Mouse (Mus musculus) bone marrow, adult 2 months (tissue): ENCODE data around the gene Mrpl39. TPM values are rescaled to one million over a fixed set of nuclear protein-coding genes. Genes with fewer than 3 reads are reported as not detected.
A peak's percentile ranks its signal among the peaks of the same experiment; 100 is the strongest.

Source experiments
- H3K27ac ChIP-seq: fragments of 200-500 bp; 2 replicates; pipeline ENCODE4 v1.5.1; 2012; ENCODE audit warnings: low read depth, mild to moderate bottlenecking, control low read depth, inconsistent platforms, low read length; ENCODE audit not compliant: control insufficient read depth, poor library complexity, insufficient read depth
- H3K4me1 ChIP-seq: fragments of 200-500 bp; 2 replicates; pipeline ENCODE4 v1.6.1; 2011; ENCODE audit warnings: low read length; ENCODE audit not compliant: control insufficient read depth, insufficient read depth
- H3K4me3 ChIP-seq: fragments of 200-500 bp; replicated peaks from 2 replicates; pipeline ENCODE3; 2011; ENCODE audit warnings: mild to moderate bottlenecking, low read depth, low read length, control low read depth; ENCODE audit not compliant: control insufficient read depth
- CTCF ChIP-seq: fragments of 200-500 bp; IDR thresholded peaks from 2 replicates; pipeline ENCODE4 v1.5.1; 2011; ENCODE audit warnings: low read length, control low read depth; ENCODE audit not compliant: control insufficient read depth, insufficient read depth
- POLR2A ChIP-seq: fragments of 200-500 bp; IDR thresholded peaks from 2 replicates; pipeline ENCODE4 v1.6.1; 2011; ENCODE audit warnings: low read depth, mild to moderate bottlenecking, control low read depth, low read length, borderline replicate concordance; ENCODE audit not compliant: control insufficient read depth
- WGBS: fragments of 180-500 bp; shearing (Covaris S2); methylation state at CpG from one replicate; pipeline ENCODE4 v1.1.7; 2018; 5-methylcytosine and 5-hydroxymethylcytosine counted together
- polyA plus RNA-seq: library from polyadenylated mRNA; stranded (reverse); fragments of >200 nt; gene quantifications from 2 replicates; pipeline ENCODE4 v1.2.4, GENCODE M21; 2011; ENCODE audit warnings: low replicate concordance; ENCODE audit not compliant: missing spikeins, insufficient read depth, insufficient read length

Mrpl39 gene
- polyA plus RNA-seq, 1 experiment = 14.5 TPM

DNA sequence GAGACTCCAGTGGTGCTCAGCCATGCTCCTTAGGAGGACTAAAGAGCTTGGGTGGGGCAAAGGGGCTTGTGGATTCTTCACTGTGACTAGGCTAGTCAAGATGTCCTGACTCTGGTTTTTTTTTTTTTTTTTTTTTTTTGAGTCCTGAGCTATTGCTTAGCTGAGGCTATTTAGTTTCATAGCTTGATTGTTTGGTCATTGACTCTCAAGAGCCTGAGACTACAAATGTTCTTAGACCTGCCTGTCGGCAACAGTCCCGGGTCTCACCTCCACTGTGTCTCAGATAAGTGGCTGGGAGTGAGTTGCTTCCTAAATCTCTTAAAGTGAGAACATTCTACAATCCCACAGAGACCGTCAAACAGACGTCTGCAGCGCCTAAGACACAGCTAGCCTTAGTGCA is 30.0 kb downstream of the Mrpl39 start:
- Histone ChIP-seq H3K4me1 (peaks cover 2% of the 10 kb centered on the region; the same call in 1 of the 2 replicates), H3K4me3 (no peak overlapping the region), H3K27ac (no peak overlapping the region)
- no peak for TF ChIP-seq CTCF
- TF ChIP-seq POLR2A = no peak
- 79% methylated on average over 5 of the region's 5 CpGs for WGBS

DNA sequence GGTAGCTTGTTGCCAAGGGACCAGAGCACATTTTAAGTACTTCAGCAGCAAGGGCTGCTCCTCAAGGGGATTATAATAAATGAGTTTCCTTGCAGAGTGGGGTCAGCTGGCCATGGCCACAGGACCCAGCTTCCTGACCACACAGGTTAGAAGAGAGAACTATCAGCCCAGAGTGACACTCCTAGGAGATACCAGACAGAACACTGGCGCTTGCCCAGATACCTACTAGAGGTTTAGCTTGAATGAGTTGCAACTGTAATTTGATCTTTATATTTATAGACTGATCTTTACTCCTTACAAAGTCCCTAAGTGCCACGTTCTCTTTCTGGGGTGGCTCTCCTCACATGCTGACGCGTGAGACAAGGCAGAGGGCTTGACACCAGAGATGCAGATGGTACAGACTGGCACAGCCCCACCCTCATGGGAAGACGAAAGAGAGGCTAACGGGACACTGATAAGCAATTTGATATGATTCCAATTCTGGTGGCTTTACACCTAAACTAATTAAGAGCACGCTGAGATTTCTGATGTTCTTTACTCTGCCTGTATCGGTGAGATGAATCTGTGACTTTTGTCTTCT is 30.8 kb downstream of the Mrpl39 start:
- WGBS = 67% methylated on average over 8 of the region's 8 CpGs
- no peak for TF ChIP-seq CTCF
- no peak for TF ChIP-seq POLR2A
- Histone ChIP-seq H3K4me3 (no peak overlapping the region), H3K27ac (no peak overlapping the region), H3K4me1 (peaks cover 2% of the 10 kb centered on the region; the same call in 1 of the 2 replicates)

DNA sequence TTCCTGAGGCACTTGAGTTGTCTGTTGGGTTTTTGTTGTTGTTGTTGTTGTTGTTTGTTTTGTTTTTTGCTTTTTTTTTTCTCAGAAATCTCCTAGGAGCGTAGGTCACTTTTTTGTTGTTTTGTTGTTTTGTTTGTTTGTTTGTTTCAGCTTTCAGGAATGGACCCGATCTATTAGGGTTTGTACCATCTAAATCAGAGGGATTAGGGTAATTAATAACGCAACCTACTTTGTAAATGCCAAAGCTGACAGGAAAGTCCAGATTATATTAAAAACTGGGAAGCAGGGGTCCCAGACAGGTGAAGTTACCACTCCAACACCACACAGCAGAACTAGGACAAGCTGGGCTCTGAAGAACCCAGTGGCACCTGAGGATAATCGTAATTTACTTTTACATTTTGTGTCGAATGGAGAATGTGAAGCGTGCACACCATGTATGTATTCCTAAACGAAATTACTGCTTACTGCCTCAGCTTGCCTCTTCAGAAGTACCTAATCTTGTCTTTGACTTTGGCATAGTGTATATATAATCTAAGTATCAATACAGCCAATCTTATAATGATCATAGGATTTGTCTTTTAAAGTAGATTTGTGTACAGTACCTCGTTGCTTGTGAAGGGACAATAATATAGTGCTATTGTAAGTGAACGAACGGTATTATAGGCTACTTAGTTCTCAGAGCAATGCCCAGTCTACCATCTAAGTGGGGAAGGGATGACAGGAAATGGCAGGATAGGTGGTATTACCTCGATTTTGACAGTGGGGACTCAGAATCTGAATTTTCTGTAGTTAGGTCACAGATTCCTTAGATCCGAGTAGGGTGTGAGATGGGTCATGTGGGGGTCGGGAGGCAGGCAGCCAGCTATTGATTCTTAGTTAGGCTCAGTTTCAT is 31.5 kb downstream of the Mrpl39 start:
- H3K4me1 ChIP-seq = peaks cover 2% of the 10 kb centered on the region; the same call in 1 of the 2 replicates
- H3K4me3 ChIP-seq = peak overlapping the region; percentile 59
- WGBS = 55% methylated on average over 13 of the region's 13 CpGs
- no peak for TF ChIP-seq CTCF
- TF ChIP-seq POLR2A = no peak
- H3K27ac ChIP-seq = no peak overlapping the region

DNA sequence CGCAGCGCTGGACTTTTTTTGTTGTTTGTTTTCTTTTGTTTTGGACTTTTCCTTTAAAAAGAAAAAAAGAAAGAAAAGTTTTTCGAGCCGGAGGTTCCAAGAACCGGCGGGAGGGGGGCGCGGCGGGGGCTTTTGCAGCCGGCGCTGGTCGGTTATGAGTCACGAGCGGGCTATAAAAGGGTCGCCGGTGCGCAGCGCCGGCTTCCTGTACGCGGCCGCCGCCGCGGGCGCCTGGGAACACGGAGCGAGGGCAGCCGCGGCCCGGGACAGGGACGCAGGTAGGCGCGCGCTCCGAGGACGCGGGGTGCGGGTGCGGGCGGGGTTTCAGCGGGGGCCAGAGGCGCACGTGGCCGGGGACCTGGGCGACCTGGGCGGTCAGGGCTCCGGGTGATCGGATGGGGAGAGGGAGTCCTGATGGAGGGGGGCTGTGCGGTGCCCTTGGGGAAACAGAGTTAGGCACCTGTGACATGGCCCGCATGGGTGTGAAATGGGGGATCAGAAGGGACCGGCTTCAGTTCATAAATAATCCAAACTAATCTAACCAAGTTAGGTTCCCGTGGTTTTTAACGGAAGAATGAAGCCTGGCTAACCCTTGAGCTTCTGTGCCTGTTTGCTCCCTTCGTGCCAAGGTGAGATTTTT is 32.3 kb downstream of the Mrpl39 start:
- Histone ChIP-seq H3K4me3 (peak overlapping the region; percentile 59), H3K27ac (no peak overlapping the region; the same call in 1 of the 2 replicates), H3K4me1 (peaks cover 2% of the 10 kb centered on the region; the same call in 1 of the 2 replicates)
- TF ChIP-seq CTCF (no peak), POLR2A (no peak)
- under 1% methylated on average over 55 of the region's 55 CpGs for WGBS

DNA sequence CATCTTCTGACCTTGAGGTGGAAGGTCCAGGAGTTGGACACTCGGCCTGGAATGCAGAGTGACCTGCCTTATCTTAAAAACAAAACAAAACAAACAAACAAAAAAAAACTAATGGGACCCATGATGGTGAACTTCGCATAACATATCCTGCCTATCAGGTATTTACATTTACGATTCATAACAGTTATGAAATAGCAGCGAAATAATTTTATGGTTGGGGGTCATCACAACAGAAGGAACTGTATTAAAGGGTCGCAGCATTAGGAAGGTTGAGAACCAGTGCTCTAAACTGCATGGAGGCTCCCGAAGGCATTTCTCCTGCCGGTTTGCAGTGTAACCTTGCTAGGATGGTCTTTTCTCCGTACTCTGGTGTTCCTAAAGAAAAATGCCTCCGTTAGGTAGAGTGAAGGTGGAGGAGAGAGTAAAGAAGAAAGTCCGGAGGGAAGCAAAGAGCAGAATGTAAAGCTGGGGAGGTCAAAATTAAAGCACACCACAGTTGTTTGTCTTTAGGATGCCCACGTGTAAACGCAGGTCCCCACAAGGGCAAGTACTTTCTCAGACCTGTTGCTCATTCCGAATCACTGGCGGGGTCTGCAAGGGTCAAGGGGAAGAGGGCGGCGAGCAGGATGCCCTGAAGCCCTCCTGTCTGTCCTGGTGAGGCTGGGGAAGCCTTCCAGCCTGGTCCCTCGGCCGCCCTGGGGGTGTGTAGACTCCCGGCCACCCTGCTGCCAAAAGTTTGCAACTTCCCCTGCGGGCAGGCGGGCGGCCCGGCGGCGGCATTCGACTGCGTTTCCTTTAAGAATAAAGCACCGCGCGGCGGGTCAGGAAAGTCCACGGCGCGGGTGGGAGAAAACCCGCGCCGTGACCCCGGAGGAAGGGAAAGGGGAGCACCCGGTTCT is 33.1 kb downstream of the Mrpl39 start:
- Histone ChIP-seq H3K4me3 (peak overlapping the region; percentile 24), H3K27ac (no peak overlapping the region; the same call in 1 of the 2 replicates), H3K4me1 (peaks cover 2% of the 10 kb centered on the region; the same call in 1 of the 2 replicates)
- 15% methylated on average over 39 of the region's 39 CpGs for WGBS
- TF ChIP-seq POLR2A (no peak), CTCF (no peak)

DNA sequence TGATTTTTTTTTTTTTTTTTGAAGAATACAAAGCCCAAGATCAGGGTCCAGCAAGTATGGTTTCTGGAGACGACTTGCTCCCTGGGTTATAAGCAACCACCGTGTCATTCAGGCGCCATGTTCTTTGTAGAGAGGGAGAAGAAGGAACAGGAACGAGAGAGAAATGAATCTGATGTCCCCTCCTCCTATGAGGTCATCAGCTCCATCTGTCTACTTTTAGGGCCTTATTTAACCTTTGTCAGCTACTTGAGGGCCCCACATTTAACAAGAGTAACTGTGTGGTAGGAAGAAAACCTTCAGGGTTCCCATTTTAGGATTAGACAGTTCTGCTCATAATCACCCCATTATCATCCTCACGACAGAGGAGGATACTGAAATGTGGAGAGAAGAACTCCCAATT is 34.5 kb downstream of the Mrpl39 start:
- H3K4me1 ChIP-seq = no peaks in the 10 kb centered on the region
- 72% methylated on average over 5 of the region's 5 CpGs for WGBS
- H3K27ac ChIP-seq = no peak overlapping the region
- no peak overlapping the region for H3K4me3 ChIP-seq
- TF ChIP-seq POLR2A = no peak
- no peak for TF ChIP-seq CTCF

DNA sequence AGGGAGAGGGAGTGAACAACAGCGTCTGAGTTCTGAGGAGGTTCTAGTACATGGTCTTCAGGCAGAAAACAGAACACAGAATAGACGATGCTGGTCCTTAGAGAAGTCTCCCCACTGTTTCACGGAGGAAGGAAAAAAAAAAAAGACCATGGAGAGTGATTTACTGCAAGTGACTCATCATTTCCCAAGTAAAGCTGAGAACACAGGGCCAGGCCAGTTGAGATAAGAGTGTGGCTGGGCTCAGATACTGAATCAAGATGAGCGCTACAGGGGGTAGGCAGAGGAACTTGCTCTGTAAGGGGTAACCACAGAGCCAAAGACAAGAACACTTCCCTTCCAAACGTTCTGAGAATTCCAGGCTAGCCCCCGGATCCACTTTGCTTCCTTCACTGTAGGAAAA is 36.8 kb downstream of the Mrpl39 start:
- 8% methylated on average over 6 of the region's 6 CpGs for WGBS
- TF ChIP-seq POLR2A (no peak), CTCF (no peak)
- Histone ChIP-seq H3K27ac (no peak overlapping the region), H3K4me1 (no peaks in the 10 kb centered on the region), H3K4me3 (no peak overlapping the region)
